Mouse (Mus musculus) small intestine, adult 10 weeks (tissue): ENCODE data around the gene Malsu1. TPM values are rescaled to one million over a fixed set of nuclear protein-coding genes. Genes with fewer than 3 reads are reported as not detected.

Source experiments
- polyA plus RNA-seq: library from polyadenylated mRNA; stranded (reverse); fragments of 350-450 nt; fragmentation: Illumina TruSeq; extraction: RNeasy Lipid Tissue Mini Kit (QIAGEN cat#74804); gene quantifications from one replicate; pipeline ENCODE4 v1.2.3, GENCODE M21; 2014; ENCODE audit warnings: low replicate concordance

Malsu1 gene
- 34.2 TPM for polyA plus RNA-seq

DNA sequence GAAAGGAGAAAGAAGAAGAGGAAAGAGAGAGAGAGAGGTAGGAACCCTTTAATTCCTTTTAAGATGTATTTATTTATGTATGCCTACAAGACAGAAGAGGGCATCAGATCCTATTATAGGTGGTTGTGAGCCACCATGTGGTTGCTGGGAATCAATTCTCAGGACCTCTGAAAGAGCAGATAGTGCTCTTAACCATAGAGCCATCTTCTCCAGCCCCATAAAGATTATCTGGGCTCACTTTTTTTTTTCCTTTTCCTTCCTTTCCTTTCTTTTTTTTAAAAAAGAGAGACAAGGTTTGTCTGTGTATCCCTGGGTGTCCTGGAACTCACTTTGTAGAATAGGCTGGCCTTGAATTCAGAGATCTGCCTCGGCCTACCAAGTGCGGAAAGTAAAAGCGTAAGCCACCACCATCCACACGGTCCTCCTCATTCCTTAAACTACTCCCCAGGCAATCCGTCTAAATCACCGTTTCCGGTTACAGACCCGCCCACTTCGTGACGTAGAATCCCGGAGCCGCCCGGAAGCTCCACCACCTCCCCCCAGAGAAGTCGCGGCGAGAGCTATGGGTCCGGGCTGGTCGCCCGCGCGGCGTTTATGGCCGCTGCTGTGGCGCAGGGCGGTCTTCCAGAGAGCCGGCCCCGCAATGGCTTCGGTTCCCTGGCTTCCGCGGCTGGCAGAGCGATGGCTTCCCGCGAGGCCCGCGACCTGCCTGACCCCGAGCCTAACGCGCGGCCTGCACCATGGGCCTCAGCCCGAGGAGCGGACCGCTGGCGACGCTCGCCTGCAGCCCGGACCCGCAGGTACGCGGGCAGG, at the start of gene Malsu1:
TSS of gene Malsu1 (plus strand) at position 492 of the 813 bp plus-strand sequence.

GRCm38 (mm10) chr6:49036275-49037267, 37.0 kb upstream of the Malsu1 start, which contains the start of gene Gpnmb:
Gene Gpnmb (plus strand): TSS chr6:49036546.

Other genes starting within 250 kb of the Malsu1 start
- gene Tmem176a, start 232.9 kb upstream of the Malsu1 start, polyA plus RNA-seq = 125 TPM
- 13.8 TPM for gene Tmem176b, start 232.3 kb upstream of the Malsu1 start, polyA plus RNA-seq
- 161 TPM for gene Aoc1, start 200.9 kb upstream of the Malsu1 start, polyA plus RNA-seq
- not detected for gene 1600015I10Rik, start 143.9 kb upstream of the Malsu1 start, polyA plus RNA-seq
- not detected for gene Doxl2, start 98.8 kb upstream of the Malsu1 start, polyA plus RNA-seq
- gene Svs1, start 86.9 kb upstream of the Malsu1 start, polyA plus RNA-seq = not detected
- 0.52 TPM for gene Gpnmb, start 37.2 kb upstream of the Malsu1 start, polyA plus RNA-seq
- 0.52 TPM for gene Igf2bp3, start 141.2 kb downstream of the Malsu1 start, polyA plus RNA-seq
- 201 TPM for gene Tra2a, start 190.2 kb downstream of the Malsu1 start, polyA plus RNA-seq
- gene Ccdc126, start 245.5 kb downstream of the Malsu1 start, polyA plus RNA-seq = 4.9 TPM